Mouse (Mus musculus) intestine, embryonic 15.5 days (tissue): ENCODE data around the gene Suv39h2. TPM values are rescaled to one million over a fixed set of nuclear protein-coding genes. Genes with fewer than 3 reads are reported as not detected.

ENCODE experiments used
- ATAC-seq: fragments of 200-750 bp; cut with Nextera tagmentation; 2 replicates; pipeline ENCODE4 v1.8.0; 2017; ENCODE audit warnings: moderate TSS enrichment, moderate library complexity
- H3K27ac ChIP-seq: fragments of 300-500 bp; sonication (generic); 2 replicates; pipeline ENCODE4 v1.5.1; 2015; ENCODE audit warnings: mild to moderate bottlenecking, inconsistent platforms
- H3K27me3 ChIP-seq: fragments of 300-500 bp; sonication (generic); replicated peaks from 2 replicates; pipeline ENCODE4 v1.6.1; 2015; ENCODE audit warnings: inconsistent platforms
- H3K36me3 ChIP-seq: fragments of 300-500 bp; sonication (generic); 2 replicates; pipeline ENCODE4 v1.6.1; 2015; ENCODE audit warnings: inconsistent platforms
- H3K4me1 ChIP-seq: fragments of 300-500 bp; sonication (generic); replicated peaks from 2 replicates; pipeline ENCODE4 v1.6.1; 2015; ENCODE audit warnings: inconsistent platforms
- H3K4me2 ChIP-seq: fragments of 300-500 bp; sonication (generic); replicated peaks from 2 replicates; pipeline ENCODE4 v1.6.1; 2015; ENCODE audit warnings: mild to moderate bottlenecking, inconsistent platforms
- H3K4me3 ChIP-seq: fragments of 300-500 bp; sonication (generic); replicated peaks from 2 replicates; pipeline ENCODE4 v1.5.1; 2015; ENCODE audit warnings: inconsistent platforms
- H3K9ac ChIP-seq: fragments of 300-500 bp; sonication (generic); 2 replicates; pipeline ENCODE4 v1.6.1; 2015; ENCODE audit warnings: inconsistent platforms
- H3K9me3 ChIP-seq: fragments of 300-500 bp; sonication (generic); 2 replicates; pipeline ENCODE4 v1.6.1; 2016; ENCODE audit warnings: inconsistent platforms
- WGBS: fragments of 180-500 bp; shearing (Covaris S2); methylation state at CpG from one replicate; pipeline ENCODE4 v1.1.7; 2015; 5-methylcytosine and 5-hydroxymethylcytosine counted together
- polyA plus RNA-seq: library from polyadenylated mRNA; unstranded; fragments of >200 nt; fragmentation: Nextera tagmentation; extraction: Ambion mirVana; gene quantifications from 2 replicates; pipeline ENCODE4 v1.2.1, GENCODE M21; 2015

The Suv39h2 gene
- polyA plus RNA-seq, 1 experiment from 2014 or later = 12.5 TPM

DNA sequence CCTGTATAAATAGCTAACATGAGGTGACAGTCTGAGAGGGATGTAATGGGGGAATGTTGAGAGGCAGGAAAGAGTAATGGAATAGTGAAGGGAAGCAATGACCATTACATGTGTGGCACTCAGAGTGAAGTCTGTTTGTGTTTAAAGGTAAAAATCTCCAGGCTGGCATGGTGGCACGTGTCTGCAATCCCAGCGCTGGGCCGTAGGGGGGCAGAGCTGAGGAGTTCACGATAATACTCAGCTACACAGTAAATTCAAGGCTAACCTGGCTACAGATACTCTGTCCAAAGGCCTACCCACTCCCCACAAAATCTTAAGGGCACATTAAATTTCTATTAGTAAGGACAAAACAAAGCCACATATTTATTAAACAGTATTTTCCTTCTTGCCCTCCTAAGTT is 18.2 kb downstream of the Suv39h2 start:
- H3K27ac ChIP-seq = no peak overlapping the region
- ATAC-seq = no peak
- no peak overlapping the region for H3K4me2 ChIP-seq
- 79% methylated on average over 4 of the region's 4 CpGs for WGBS
- no peaks in the 10 kb centered on the region for H3K9me3 ChIP-seq
- H3K4me1 ChIP-seq = no peaks in the 10 kb centered on the region
- no peak overlapping the region for H3K4me3 ChIP-seq
- peaks cover 10% of the 10 kb centered on the region; the same call in 1 of the 2 replicates for H3K36me3 ChIP-seq
- no peaks in the 10 kb centered on the region for H3K27me3 ChIP-seq
- H3K9ac ChIP-seq = no peak overlapping the region

DNA sequence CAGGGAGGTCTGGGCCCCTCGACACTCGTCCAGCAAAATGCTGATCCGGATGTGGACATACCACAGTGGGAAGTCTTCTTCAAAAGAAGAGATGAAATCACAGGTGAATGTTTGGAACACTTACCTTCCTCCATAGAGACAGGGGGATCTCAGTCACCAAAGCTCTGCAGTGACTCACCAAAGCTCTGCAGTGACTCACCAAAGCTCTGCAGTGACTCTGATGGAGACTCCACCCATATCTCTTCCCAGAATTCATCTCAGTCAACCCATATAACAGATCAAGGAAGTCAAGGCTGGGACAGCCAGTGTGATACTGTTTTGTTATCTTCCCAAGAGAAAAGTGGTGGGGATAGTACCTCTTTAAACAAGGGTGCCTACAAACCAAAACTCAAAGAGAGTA is 21.7 kb downstream of the Suv39h2 start:
- H3K4me3 ChIP-seq = no peak overlapping the region
- ATAC-seq = no peak
- WGBS = 87% methylated on average over 3 of the region's 3 CpGs

DNA sequence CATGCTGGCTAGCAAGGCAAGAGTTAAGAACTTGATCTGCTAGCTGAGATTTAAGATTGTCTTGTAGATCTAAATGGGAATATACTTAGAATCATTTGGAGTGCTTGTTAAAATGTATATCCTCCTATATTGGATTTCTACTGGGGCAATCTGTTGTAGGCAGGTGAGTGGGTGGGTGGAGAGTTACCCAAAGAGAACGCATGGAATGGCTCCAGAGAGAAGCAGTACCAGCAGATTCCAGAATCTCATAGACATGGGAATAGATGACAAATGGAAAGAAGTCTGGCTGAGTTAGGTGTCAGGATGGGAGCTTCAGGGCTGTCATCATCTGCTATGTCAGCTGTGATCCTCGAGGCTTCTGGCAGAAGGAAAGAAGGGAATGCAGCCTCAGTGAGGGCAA is 25.4 kb downstream of the Suv39h2 start:
- no peak overlapping the region for H3K4me2 ChIP-seq

More for the DNA sequence above, 21.7 kb downstream of the Suv39h2 start:
- no peaks in the 10 kb centered on the region for H3K9me3 ChIP-seq
- H3K9ac ChIP-seq = no peak overlapping the region
- H3K36me3 ChIP-seq = 0 out of 2 replicates have a peak, but pooled peaks cover 8% of the 10 kb centered on the region
- no peak overlapping the region for H3K4me2 ChIP-seq
- no peak overlapping the region for H3K27ac ChIP-seq
- H3K27me3 ChIP-seq = no peaks in the 10 kb centered on the region
- H3K4me1 ChIP-seq = no peaks in the 10 kb centered on the region

GRCm38 (mm10) chr2:3445984-3446383 is 28.8 kb downstream of the Suv39h2 start:
- Histone ChIP-seq H3K4me2 (no peak overlapping the region), H3K9me3 (no peaks in the 10 kb centered on the region), H3K4me1 (no peaks in the 10 kb centered on the region), H3K36me3 (no peaks in the 10 kb centered on the region), H3K9ac (no peak overlapping the region), H3K27ac (no peak overlapping the region), H3K27me3 (no peaks in the 10 kb centered on the region), H3K4me3 (no peak overlapping the region)
- WGBS = 81% methylated on average over 4 of the region's 4 CpGs
- ATAC-seq = no peak

More for the DNA sequence above, 25.4 kb downstream of the Suv39h2 start:
- H3K36me3 ChIP-seq = 0 out of 2 replicates have a peak, but pooled peaks cover 8% of the 10 kb centered on the region
- no peak for ATAC-seq
- H3K9ac ChIP-seq = no peak overlapping the region
- H3K4me3 ChIP-seq = no peak overlapping the region
- H3K4me1 ChIP-seq = no peaks in the 10 kb centered on the region
- 60% methylated on average over 2 of the region's 2 CpGs for WGBS
- H3K9me3 ChIP-seq = no peaks in the 10 kb centered on the region
- no peaks in the 10 kb centered on the region for H3K27me3 ChIP-seq
- no peak overlapping the region for H3K27ac ChIP-seq

DNA sequence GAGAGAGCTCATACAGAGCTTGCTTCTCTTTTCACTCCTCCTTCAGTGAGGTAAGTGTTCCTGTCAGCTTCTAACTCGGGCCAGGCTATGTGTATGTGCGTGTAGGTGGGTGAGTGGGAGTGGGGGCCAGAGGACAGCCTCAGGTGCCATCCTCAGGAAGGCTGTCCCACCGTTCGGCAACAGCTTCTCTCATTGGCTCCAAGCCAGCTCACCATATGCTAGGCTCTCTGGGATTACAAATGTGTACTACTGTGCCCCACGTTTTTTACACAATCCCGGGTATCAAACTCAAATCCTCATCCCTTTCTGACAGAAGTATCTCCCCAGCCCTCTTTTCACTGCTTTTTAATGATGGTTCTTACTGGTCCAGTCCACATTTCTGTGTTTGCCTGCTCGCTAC is 30.6 kb downstream of the Suv39h2 start:
- Histone ChIP-seq H3K4me1 (no peaks in the 10 kb centered on the region), H3K4me2 (no peak overlapping the region), H3K4me3 (no peak overlapping the region), H3K9me3 (no peaks in the 10 kb centered on the region), H3K9ac (no peak overlapping the region), H3K27me3 (no peaks in the 10 kb centered on the region), H3K27ac (no peak overlapping the region), H3K36me3 (no peaks in the 10 kb centered on the region)
- 53% methylated on average over 7 of the region's 7 CpGs for WGBS
- no peak for ATAC-seq

DNA sequence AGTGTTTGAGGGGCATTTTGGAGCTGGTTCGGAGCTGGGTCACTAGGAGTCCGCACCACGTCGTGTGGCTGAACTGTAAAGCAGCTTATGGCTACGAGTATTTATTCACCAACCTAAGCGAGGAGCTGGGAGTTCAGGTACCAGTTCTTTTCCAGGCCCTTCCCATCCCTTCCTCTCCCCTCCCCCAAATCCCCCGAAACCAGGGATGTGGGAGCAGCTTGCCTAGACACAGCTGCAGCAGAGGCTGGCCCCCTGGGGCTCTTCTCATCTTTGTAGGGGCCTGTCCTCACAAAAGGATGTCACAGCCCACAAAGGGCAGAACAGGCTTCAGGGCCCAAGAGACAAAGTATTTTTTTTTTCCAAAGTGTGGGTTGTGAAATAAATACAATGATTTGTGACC is 36.9 kb downstream of the Suv39h2 start:
- H3K4me1 ChIP-seq = no peaks in the 10 kb centered on the region
- H3K4me3 ChIP-seq = no peak overlapping the region
- WGBS = 70% methylated on average over 7 of the region's 7 CpGs
- no peaks in the 10 kb centered on the region for H3K36me3 ChIP-seq
- no peaks in the 10 kb centered on the region for H3K27me3 ChIP-seq
- no peak overlapping the region for H3K9ac ChIP-seq
- no peak for ATAC-seq
- H3K27ac ChIP-seq = no peak overlapping the region
- no peaks in the 10 kb centered on the region for H3K9me3 ChIP-seq
- H3K4me2 ChIP-seq = no peak overlapping the region

GRCm38 (mm10) chr2:3435369-3436061 is 39.3 kb downstream of the Suv39h2 start:
- Histone ChIP-seq H3K9me3 (no peaks in the 10 kb centered on the region), H3K36me3 (no peaks in the 10 kb centered on the region), H3K27me3 (no peaks in the 10 kb centered on the region), H3K4me3 (no peak overlapping the region), H3K27ac (no peak overlapping the region), H3K4me2 (no peak overlapping the region), H3K4me1 (no peaks in the 10 kb centered on the region), H3K9ac (no peak overlapping the region)
- WGBS = 81% methylated on average over 6 of the region's 6 CpGs
- no peak for ATAC-seq

GRCm38 (mm10) chr2:3430956-3431355 is 43.9 kb downstream of the Suv39h2 start:
- no peaks in the 10 kb centered on the region for H3K36me3 ChIP-seq
- 78% methylated on average over 9 of the region's 9 CpGs for WGBS
- no peak overlapping the region for H3K4me3 ChIP-seq
- no peaks in the 10 kb centered on the region for H3K27me3 ChIP-seq
- no peak overlapping the region for H3K4me2 ChIP-seq
- no peak for ATAC-seq
- no peaks in the 10 kb centered on the region for H3K4me1 ChIP-seq
- no peaks in the 10 kb centered on the region for H3K9me3 ChIP-seq
- H3K27ac ChIP-seq = no peak overlapping the region
- H3K9ac ChIP-seq = no peak overlapping the region

DNA sequence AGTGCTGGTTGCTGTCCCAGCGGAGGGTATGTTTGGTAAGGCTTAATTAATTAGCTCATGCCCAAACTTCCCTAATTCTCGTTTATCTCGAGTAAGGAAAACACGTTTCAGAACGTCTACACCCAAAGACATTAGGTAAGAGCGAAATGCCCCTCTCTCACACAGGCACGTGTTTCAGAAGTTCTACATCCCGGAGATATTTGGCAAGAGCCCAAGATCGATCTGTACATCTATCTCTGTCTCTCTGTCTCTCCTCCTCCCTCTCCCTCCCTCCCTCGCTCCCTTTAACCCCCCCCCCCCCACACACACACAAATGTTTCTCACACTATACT is 50.3 kb downstream of the Suv39h2 start:
- H3K4me1 ChIP-seq = no peaks in the 10 kb centered on the region
- no peak overlapping the region for H3K27ac ChIP-seq
- H3K4me2 ChIP-seq = peak overlapping the region; percentile 90
- H3K9me3 ChIP-seq = no peaks in the 10 kb centered on the region
- H3K9ac ChIP-seq = peak overlapping the region; percentile 65
- no peak for ATAC-seq
- no peaks in the 10 kb centered on the region for H3K27me3 ChIP-seq
- H3K36me3 ChIP-seq = no peaks in the 10 kb centered on the region
- WGBS = 2% methylated on average over 9 of the region's 10 CpGs
- H3K4me3 ChIP-seq = peak overlapping the region; percentile 68

DNA sequence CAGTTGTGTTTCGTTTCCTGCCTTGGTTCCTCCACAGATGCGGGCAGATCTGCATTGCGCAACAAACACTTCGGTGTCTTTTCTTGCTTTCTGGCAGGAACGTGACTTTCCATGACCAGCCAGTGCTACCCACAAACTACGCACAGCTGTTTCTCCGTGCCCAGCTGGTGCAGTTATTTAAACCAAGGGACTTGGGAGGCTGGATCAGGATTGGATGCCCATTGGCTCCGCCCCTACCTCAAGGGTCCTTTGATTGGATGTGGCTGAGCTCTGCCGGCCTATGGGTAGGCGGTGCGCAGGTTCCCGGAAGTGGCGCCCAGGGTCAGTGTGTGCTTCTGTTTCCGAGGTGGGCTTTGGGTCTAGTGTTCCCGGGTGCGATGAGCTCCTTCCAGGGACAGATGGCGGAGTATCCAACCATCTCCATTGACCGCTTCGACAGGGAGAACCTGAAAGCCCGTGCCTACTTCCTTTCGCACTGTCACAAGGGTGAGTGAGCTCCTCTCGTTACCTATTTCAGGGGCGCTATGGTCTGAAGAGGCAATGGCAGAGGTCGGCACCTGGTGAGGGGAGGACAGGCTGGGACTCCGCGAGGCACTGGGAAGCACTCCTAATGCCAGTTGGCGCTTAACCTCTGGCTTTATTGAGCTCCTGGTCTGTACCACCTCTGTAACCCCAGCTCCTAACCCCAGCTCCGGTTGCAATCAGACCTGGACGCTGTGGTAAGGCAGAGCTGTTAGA is 50.8 kb downstream of the Suv39h2 start, which contains the start of gene Dclre1c:
Gene Dclre1c (plus strand): TSS at position 291 of the 738 bp plus-strand sequence.
- H3K4me1 ChIP-seq = no peaks in the 10 kb centered on the region
- WGBS = under 1% methylated on average over 29 of the region's 29 CpGs
- ATAC-seq = peak; percentile 99

GRCm38 (mm10) chr2:3422548-3422947 is 52.3 kb downstream of the Suv39h2 start, which contains the start of gene Meig1:
TSS of gene Meig1 (minus strand) at chr2:3422648.
- Histone ChIP-seq H3K9me3 (no peaks in the 10 kb centered on the region), H3K9ac (no peak within 1 kb of the TSS), H3K4me1 (no peaks in the 10 kb centered on the region), H3K27me3 (no peaks in the 10 kb centered on the region), H3K27ac (no peak within 1 kb of the TSS), H3K4me2 (peak within 1 kb of the TSS; percentile 90), H3K4me3 (no peak within 1 kb of the TSS), H3K36me3 (no peaks in the 10 kb centered on the region)
- ATAC-seq = no peak
- 69% methylated on average over 3 of the region's 3 CpGs for WGBS

More for the DNA sequence above, 50.8 kb downstream of the Suv39h2 start, which contains the start of gene Dclre1c:
- Histone ChIP-seq H3K36me3 (no peaks in the 10 kb centered on the region), H3K27me3 (no peaks in the 10 kb centered on the region), H3K4me2 (peak within 1 kb of the TSS; percentile 90), H3K9me3 (no peaks in the 10 kb centered on the region), H3K4me3 (peak within 1 kb of the TSS; percentile 68), H3K27ac (no peak within 1 kb of the TSS), H3K9ac (peak within 1 kb of the TSS; percentile 65)

DNA sequence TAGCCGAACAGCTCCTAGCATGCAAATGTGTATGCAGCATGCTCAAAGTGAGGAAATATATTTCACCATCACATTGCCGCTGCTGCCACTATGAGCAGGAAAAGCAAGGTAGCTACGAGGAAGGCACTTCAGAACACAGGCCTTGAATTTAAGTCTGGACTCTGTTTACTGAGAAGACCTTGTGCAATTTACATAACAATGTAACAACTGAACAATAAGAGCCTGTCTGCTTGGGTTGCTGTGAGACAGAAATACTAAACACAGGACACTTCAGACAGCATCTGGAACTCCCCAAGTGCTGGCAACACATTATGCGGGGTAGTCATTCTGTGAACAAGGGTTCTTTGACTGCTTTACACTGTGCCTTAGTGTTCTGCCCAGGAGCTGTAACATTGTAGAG is 54.7 kb downstream of the Suv39h2 start:
- Histone ChIP-seq H3K36me3 (no peaks in the 10 kb centered on the region), H3K9me3 (no peaks in the 10 kb centered on the region), H3K9ac (no peak overlapping the region), H3K4me1 (no peaks in the 10 kb centered on the region), H3K27ac (no peak overlapping the region), H3K4me3 (no peak overlapping the region), H3K27me3 (no peaks in the 10 kb centered on the region), H3K4me2 (no peak overlapping the region)
- ATAC-seq = no peak
- WGBS = 58% methylated on average over 4 of the region's 4 CpGs
